Mouse (Mus musculus) layer of hippocampus, postnatal 36 days (tissue): ENCODE data around the gene Plp2. TPM values are rescaled to one million over a fixed set of nuclear protein-coding genes. Genes with fewer than 3 reads are reported as not detected.
"Not testable (repeated sequence)": the region's sequence is repeated elsewhere in the genome, so short reads cannot be mapped to it uniquely, and the experiment has no call there.

ENCODE experiments used
- DNase-seq, 2 experiments: peaks; one replicate each; pipeline ENCODE4 v3.0.0; 2022
- total RNA-seq, 2 experiments: library from RNA; stranded (reverse); gene quantifications; 2 replicates each; pipeline ENCODE4 v1.2.3; 2021

The Plp2 gene
- 1 to 10 TPM; 5.1 to 5.7 TPM for total RNA-seq

DNA sequence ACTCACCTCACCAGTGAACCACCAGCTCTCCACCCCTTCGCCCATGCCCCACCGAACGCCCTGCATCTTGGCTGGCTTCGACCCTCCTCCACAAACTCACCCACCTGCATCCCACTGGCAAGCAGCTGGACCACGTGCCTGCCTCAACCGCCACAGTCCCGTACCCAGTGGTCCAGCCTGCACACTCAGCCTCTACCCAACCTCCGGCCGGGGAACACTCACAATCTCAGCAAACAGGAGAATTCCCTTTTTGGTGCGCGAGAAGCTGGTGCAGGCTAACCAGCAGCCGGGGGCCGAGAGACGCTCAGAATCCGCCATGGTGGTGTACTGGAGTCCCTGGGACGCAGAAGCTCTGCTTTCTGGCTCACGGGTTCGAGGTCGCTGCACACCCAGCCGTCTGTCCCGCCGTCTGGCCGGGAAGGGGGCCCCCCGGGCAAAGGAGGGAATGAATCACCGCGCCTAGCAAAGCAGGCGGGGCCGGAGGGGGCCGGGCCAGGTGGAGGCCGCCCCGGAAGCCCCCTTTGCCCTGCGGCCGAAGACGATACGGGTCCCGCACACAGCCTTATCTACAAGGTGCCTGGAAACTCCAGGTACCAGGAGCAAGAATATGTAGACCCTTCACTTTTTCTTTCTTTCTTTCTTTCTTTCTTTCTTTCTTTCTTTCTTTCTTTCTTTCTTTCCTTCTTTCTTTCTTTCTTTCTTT lies at the start of gene Plp2:
Gene Plp2 (minus strand): TSS at position 470 of the 703 bp plus-strand sequence.
- no peak for DNase-seq

DNA sequence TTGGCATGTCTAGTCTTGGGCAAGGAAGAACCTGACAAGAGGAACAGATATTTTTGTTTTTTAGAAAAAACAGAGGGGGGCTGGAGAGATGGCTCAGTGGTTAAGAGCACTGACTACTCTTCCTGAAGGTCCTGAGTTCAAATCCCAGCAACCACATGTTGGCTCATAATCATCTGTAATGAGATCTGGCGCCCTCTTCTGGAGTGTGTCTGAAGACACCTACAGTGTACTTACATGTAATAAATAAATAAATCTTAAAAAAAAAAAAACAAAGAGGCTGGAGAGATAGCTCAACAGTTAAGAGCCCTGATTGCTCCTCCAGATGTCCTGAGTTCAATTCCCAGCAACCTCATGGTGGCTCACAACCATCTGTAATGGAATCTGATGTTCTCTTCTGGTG lies 44.9 kb upstream of the Plp2 start:
- DNase-seq, result not testable (repeated sequence)

DNA sequence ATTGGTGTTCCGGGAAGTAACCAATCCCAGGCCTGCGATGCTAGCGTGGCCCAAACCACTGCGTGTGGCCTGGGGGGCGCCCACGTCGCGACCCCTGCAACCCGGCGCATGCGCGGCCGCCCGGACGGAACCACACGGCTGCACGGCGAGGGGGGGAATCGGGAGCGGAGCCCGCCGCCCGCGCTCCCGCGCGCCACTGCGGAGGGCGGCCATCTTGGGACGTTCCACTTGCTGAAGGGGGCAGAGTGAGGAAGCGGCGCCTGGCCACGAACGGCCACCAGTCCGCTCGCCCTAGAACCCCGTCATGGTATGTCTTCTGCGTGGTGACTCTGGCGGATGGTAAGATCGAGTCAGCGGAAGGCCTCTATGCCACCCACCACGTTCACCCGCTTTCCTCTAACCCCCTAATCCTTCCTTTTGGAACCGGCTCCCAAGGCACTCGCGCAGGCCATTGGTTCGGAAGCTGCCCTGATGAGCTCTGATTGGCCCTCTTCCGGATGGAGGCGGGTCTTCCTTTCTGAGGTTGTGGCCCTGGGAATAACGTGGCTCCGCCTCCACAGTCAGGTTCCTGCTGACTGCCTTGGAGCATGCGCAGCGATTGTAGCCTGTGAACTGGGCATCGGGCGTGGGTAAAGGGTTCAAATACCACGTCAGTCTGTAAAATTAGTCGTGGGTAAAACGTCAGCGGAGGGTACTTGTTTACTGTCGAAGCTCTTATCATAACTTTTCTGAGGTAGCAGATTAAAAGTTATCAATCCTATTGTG lies 43.1 kb upstream of the Plp2 start, which contains the start of gene Wdr45:
Gene Wdr45 (plus strand): TSS at position 199 of the 765 bp plus-strand sequence.
- DNase-seq, result peak; percentile 88 to 91

DNA sequence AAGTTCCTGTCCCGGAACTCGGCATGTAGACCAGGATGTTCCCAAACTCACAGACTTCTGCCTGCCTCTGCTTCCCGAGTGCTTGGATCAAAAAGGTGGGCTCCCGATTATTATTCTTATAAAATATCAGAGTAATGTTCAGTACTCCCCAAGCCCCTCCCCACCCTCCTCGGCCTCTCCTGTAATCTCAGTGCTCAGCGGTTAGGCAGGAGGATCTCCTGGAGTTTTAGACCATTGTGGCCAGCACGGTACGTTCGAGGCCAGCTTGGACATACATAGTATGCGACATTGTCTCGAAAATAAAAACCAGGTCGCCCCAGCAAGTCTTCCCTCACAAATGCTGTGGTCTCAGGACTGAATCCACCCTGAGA lies 42.6 kb upstream of the Plp2 start:
- DNase-seq, result not testable (repeated sequence)

DNA sequence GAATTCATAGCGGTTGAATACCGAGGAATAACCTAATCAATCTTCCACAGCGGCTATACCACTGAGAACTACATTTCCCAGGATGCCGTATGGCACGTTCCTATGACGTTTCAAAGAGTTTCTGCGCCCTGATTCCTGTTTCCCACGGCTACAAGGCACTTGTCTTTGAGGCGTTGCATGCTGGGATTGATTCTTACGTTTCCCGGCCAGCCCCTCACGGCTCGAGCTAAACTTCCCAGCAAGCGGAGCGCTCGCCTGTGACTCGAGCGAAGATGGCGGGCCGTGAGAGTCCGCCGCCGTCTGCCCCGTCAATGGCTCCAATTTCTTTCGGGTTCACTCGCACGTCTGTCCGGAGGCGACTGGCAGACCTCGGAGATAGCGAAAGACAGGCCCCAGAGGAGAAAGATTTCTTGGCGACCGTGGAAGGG lies 25.8 kb upstream of the Plp2 start, which contains the start of gene Gpkow:
Gene Gpkow (plus strand): TSS at position 178 of the 428 bp plus-strand sequence.
- DNase-seq, result peak; percentile 78 to 79

DNA sequence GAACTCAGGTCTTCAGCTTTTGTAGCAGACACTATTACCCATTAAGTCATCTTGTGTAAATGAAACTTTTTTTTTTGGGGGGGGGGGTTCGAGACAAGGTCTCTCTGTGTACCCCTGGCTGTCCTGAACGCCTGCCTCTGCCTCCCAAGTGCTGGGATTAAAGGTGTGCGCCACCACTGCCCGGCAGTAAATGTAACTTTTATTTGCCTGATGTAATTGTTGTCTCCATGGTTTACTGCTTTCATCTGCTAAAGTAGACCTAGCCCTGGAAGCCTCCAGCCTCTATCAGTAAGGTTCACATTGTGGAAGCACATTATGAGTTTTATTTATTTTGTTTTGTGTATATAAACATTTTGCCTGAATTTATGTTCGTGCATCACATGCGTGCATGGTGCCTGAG lies 25.3 kb upstream of the Plp2 start:
- DNase-seq, result no peak

DNA sequence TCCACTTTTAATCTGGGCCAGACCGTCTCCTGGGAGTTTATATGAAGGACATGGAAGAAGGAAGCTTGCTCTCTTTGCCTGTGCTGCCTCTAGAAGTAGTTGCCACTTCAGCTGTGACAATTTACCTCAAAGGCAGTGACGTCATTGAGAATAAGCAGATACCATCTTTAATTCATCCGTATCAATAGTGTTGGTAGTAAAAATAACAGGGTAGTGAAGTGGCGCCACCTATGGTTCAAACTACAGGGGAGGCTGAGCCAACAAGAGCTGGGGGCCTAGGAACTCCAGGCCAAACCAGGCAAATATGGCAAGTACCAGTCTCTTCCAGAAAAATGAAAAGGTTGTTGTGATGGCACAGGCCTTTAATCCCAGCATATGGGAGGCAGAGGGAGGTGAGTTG lies 21.7 kb upstream of the Plp2 start:
- no peak for DNase-seq

DNA sequence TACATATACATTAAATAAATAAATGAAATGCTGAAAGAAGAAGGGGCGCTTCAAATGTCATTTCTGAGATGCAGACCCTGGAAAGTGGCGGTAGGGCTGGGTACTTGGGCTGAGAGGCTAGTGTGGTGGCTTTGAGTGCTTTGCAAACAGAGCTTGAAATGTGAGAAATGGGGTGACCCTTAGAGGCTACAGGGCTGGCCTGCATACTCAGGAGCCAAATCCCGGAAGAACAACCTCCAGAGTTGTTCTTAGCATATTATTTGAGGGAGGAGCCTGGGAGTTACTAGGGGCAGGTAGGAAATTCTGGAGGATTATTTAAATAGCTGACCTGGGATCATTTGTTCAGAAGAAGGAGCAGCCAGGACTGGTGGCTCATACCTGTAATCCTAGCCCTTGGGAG lies 19.3 kb upstream of the Plp2 start:
- no peak for DNase-seq

DNA sequence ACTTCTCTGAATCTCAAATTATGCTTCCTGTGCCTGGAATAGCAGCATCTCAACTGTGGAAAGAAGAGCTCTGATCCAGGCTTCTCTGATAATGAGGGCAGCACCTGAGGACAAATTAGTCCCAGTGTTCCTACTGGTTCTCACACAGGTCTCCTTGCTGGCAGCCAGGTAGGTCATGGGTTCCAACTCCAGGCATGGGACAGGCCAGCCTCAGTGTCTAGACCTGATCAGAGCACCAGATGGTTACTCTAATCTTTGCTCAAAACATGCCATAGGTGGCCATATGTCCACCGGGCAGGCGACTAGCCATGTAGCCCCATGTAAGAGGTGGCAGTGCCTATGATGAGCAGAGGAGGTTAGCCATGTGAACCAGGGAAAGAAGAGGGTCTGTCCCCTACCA lies 17.1 kb upstream of the Plp2 start:
- DNase-seq, result no peak

DNA sequence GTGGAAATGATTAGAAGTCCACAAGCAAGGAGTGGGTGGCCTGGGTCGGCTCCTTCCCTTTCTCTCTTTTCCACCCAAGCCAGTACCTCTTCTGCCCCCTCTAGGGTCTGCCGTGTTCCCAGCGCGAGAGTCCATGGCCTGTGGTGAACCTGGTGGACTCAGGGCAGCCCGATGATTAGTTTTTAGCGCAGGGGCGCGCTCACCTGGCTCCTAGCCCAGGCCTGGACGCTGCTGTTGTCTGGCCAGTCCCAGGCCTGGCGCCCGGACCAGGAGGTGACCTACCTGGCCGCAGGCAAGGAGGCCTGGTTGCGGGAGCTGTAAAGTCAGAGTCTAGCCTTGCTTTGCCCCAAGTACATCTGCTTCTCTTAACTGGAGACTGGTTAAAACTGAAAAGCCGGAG lies 9.7 kb upstream of the Plp2 start, which contains the start of gene Magix:
Gene Magix (minus strand): TSS at position 388 of the 400 bp plus-strand sequence.
- no peak for DNase-seq

DNA sequence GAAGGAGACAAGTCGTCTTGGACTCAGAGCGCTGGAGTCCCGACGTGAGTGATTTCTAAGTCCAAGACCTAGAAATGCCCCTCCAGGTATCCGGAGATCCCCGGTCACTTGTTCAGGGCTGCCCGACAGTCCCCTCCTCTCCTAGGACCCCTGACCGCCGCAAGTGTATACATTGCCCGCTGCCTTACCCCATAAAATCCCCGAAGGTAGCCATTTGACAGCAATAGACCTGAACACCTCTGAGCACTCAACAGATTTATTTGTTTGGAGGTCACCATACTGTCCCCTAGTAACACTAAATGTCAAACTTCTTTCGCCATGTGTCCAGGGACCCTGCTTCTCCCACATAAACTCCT lies 8.8 kb upstream of the Plp2 start:
- no peak for DNase-seq

DNA sequence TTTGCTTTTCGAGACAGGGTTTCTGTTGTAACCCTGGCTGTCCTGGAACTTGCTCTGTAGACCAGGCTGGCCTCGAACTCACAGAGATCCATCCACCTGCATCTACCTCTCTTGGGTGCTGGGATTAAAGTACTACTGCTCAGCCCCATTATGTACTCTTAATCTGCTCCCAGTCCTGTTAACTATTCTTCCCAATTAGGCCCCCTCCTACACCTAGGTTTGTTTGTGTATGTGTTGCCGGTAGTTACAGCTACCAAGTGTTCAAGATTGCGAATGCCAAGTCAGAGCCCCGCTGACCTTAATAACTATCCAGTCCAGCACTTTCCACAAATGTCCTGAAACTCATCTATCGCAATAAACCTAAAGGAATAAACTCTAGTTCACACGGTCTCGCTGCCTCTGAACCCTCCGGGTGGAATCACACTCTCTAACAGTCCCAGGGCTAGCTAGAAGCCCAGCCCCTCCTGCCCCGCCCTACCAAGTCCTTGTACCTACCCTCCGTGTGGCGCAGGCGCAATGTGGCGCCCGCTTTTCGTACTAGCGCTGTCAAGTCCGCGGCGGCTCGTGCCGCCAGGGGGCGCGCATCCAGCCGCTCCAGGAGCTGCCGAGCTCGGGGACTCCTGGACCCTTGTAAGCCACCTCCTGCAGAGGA lies 8.3 kb upstream of the Plp2 start:
- DNase-seq, result peak; percentile 80 to 82

DNA sequence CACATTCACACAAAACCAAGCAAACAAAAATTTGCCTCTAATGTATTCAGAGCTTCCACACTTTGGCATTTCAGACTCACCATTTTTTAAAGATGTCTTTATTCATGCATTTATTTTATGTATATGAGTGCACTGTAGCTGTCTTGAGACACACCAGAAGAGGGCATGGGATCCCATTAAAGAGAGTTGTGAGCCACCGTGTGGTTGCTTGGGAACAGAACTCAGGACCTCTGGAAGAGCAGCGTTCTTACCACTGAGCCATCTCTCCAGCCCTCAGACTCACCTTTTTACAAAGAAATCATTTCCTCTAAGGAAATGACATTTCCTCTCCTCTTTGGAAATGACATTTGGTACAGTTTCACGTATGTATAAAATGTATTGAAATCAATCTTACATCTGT lies 7.8 kb upstream of the Plp2 start:
- no peak for DNase-seq

DNA sequence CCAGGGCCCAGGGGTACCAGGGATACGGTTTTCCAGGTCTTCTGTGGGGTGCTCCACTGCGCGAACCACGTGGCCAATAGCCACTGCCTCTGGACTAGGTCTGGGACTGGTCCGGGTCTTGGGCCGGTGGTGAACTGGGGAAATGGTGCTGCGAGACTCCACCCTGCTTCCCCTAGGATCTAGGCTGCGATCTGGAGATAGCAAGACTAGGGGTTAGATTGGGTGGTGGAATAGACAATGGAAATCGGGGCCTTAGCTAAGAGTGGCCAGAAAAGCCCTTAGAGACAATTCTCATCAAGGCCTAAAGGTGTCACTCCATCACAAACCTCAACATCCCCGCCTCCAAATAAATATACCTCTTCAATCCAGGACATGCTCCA lies 3.8 kb upstream of the Plp2 start:
- DNase-seq, result no peak

DNA sequence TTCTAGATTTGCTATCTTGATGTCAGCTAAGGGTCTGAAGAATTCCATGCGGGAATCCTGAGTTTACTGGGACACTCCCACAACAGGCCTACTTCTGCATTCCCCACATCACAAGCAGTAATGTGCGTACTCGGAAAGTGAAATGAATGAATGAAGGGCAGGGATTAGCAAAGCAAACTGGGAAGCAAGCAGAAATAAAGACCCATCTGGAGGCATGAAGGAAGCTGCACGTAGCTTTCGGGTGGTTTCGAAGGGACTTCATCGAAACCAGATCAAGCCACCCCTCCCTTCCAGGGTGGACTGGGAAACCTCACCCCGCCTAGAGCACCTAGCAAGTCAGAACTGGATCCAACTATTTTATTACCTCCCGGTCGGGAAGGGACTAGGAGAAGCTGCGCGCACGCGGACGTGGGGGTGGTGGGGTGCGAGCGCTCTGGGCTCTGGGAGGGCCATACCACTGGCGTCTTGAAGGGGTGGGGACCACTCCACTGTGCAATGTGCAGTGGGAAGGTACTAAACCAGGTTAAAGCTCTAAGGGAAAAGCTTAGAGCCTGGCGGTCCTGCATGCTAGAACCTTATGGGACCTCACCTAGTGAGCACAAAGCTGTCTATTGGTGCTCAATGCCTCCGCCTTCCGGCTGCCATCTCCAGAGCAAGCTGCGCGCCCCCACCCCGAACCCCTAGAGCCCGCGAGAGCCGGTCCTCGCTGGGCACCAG lies 3.3 kb upstream of the Plp2 start:
- no peak for DNase-seq

DNA sequence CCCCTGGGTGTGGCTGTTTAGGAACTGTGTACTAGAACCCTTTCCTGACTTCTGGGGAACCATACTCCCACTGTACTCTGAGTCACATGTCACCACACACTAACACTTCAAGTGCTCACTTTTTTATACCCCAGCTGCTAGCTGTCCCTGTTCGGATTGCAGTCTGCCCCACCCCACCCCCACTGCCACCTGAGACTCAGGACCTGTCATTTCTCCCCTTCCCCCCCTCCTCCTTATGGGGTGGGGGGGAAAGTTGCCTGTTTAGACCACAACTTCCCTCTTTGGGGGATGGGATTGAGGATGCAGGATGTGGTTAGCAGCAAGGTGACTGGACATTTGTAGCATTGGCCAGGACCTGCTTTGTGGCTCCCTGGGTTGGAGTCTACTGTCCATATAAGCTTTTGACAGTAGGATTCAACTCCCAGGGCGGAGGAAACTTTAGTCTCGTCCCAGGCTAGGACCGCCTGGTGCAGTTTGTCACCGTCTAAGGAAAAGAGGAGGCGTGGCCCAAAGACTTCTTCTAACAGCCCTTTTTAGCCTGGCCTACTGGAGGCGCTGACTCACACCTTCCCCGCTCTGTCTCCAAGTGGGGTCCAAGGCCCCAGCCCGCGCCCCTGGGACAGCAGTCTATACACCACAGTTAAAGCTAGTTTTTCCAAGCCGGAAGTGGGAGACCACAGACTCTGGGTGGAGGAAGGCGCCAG lies 2.5 kb upstream of the Plp2 start:
- no peak for DNase-seq

DNA sequence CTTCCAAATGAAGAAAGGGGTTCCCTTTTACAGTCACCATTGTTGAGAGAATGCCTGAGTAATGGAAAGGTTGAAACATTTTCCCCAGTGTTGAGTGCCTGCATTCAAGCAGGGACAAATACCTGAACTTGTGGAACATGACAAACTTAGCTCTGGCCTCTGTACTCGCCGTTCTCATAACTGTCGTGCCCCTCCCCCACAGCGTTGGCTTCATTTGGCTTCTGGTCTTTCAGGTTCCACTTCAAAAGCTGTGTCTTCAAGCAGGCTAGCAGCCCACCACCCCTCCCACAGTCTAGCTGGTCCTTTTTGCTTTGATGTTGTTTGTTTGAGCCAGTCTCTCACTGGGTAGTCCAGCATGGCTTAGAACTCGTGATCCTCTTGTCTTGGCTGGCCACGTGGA lies 1.5 kb upstream of the Plp2 start:
- no peak for DNase-seq

DNA sequence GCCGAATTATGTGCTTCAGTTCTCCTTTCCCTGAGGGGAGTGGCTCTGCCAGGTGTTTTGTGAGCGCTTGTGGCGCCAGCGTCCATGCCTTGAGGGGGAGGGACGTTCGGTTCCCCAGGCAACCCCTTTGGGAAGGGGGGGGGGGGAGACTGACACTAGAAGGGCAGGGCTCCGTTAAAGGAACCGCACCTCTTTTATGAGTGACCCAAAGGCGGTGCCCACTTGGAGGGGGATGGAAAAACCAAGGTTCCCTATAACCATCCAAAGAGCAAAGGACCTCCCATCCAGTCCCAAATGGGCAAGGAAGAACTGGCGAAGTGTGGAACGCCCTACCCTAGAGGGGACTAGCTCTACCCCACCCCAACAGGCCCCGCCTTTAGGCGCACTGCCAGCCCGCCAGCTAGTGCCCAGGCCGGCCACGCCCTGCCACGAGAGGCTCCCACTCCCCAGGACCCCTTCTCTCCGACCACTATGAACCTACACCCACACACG lies 754 bp downstream of the Plp2 start:
- DNase-seq, result no peak

DNA sequence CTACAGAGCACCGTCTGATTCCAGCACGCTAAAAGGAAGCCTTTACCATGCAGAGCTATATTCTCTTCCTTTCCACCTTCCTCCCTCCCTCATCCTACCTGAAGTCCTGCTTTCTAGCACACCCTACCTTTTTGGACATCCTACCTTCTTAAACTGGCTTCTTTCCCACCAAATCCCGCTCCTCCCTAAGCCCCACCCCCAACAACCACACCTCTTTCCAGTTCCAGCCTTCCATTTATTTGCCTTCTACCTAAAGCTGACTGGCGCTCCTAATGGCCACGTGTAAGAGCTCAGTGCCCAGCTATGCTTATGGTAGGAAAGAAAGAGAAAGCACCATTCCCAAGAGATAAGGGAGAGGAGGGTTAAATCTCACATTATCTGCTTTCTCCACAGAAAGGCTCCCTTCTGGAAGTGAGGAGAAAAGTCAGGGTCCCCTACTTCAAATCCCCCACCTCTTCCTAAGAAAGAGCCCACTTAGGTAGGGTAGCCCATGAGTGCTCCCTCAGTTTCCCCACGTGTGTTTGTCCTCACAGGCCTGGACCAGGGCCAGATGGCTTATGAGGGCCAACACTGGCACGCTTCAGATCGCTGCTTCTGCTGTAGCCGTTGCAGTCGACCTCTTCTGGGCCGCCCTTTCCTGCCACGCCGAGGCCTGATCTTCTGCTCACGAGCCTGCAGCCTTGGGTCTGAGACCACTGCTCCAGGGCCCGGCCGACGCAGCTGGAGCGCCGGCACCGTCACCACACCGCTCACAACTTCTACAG lies 5.3 kb downstream of the Plp2 start:
- no peak for DNase-seq

DNA sequence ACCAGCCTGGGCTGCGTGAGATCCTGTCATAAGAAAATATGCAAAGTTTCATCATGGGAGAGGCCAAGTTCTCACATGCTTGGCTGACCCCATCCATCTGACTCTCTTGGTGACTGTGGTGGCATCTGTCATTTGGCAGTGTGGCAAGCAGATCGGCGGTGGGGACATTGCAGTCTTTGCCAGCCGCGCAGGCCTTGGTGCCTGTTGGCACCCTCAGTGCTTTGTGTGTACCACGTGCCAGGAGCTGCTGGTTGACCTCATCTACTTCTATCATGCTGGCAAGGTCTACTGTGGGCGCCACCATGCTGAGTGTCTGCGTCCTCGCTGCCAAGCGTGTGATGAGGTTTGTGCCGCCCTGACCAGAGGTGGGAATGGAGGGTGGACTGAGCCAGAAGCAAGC lies 6.4 kb downstream of the Plp2 start:
- DNase-seq, result no peak

DNA sequence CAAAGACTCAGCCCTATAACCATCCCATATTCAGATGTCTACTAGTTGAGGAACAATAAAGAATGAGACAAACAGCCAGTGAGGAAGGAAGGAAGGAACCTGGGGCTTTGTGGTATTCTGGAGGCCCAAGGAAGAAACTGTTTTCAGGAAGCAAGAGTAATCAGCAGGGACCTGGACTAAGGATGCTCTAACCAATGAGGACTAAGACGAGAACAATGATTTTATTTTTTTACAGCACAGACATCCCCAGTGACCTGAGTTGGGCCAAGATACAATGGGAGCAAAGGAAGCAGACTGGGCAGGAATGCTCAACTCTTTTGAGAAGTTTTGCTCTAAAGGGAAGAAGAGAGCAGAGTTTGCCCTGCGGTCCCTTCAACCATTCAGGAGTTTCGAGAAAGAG lies 8.3 kb downstream of the Plp2 start:
- DNase-seq, result no peak
